Mouse (Mus musculus): ENCODE results near the gene Kif23. TPM values are rescaled to one million over a fixed set of nuclear protein-coding genes. Genes with fewer than 3 reads are reported as not detected.

Kif23 gene
- polyA plus RNA-seq, 1 experiment from 2014 or later = 12.3 TPM

DNA sequence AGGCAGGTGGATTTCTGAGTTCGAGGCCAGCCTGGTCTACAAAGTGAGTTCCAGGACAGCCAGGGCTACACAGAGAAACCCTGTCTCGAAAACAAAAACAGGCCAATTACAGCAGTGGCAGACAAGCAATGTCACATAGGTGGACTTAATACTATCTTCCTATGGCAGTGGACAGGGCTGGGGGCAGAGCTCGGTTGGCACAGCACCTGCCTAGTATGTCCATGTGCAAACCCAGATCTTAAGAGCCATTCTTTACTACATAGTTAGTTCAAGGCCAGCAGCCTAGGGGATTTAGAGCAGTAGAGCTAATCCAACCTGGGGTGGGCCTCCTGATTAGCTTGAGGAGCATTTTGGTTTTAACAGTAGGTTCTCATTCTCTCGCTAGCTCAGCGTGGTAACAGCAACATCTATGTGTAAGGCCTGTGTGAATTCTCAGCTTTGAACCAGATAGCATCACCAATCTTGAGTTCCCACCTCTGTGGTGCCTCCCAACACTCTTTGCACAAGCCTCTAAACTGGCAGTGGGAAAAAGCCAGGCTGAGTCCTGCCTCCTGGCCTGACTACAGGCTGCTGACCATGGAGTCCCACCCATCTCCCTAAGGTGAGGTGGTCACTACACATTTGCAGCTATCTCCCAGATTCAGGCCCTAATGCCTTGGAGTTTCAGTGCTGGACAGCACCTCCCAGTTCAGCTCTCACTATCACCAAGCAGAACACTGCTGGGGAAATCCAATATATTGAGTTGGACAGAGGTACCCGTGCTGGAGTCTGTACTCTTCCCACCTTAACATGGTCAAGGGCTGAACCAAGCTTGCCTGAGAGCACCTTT lies 35.1 kb downstream of the Kif23 start:
- Histone ChIP-seq H3K9me3 (replicated peaks) (no peaks in the 10 kb centered on the region), H3K27ac (replicated peaks) (no peak overlapping the region), H3K27me3 (replicated peaks) (no peaks in the 10 kb centered on the region), H3K4me3 (replicated peaks) (no peak overlapping the region), H3K4me2 (no peak overlapping the region), H3K4me1 (peaks cover 21% of the 10 kb centered on the region), H3K9ac (replicated peaks) (no peak overlapping the region), H3K36me3 (peaks cover 23% of the 10 kb centered on the region)
- 57% methylated on average over 6 of the region's 6 CpGs for WGBS
- no peak for ATAC-seq (ENCODE audit: low FRiP score)

DNA sequence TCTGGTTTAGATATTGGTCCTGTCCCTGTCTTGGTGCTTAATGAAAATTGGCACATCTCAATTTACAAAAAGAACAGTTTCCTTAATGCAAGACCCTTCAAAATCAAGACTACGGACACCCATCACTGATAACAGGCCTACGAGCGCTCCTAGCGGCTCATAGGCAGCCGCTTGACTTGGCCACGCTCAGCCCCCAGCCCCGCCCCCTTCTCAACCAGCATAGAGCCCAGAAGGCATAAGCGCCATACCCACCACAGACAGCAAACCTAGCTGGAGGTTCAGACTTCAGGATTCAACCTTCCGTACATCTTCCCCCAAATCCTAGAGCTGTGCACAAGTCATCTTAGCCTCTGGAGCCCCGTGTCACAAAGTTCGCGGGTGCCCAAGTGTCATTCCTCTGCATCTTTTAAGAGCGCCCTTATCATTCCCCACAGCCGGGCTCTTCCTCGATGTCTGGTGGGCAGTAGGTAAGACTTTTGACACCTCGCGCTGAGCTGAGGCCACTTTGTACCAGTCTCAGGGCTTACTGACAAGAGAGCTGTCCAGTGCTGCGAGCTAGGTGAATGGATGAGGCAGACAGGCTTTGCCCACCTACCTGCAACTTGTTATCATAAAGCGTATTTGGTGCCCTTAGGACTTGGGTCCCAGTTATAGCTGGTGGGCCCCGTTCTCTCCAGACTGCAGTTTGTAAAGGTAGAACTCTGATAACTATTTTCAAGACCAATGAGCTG lies 35.9 kb downstream of the Kif23 start:
- H3K4me2 ChIP-seq = no peak overlapping the region
- peaks cover 21% of the 10 kb centered on the region for H3K4me1 ChIP-seq
- peaks cover 23% of the 10 kb centered on the region for H3K36me3 ChIP-seq
- 44% methylated on average over 20 of the region's 20 CpGs for WGBS
- no peak overlapping the region for H3K9ac ChIP-seq (replicated peaks)
- no peak overlapping the region for H3K27ac ChIP-seq (replicated peaks)
- no peak for ATAC-seq (ENCODE audit: low FRiP score)
- H3K27me3 ChIP-seq (replicated peaks) = no peaks in the 10 kb centered on the region
- H3K4me3 ChIP-seq (replicated peaks) = no peak overlapping the region
- no peaks in the 10 kb centered on the region for H3K9me3 ChIP-seq (replicated peaks)

DNA sequence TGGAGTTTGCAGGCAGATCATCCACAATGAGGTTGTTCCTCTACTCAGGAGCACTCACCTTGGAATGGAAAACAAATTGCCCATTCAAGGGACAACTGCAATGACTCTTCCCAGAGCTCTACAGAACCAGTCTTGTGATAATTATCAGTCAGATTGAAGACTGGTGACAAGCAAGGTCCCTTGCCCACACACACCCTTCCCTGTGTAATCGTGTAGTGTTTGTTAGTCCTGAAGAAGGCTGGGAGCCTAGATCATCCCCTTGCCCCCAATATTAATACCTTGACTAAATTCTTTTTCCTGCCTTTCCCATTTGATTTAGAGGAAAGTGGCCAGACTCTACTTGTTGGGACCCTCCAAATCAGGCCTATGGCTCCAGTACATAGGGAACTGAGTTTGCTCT lies 36.9 kb downstream of the Kif23 start:
- no peak overlapping the region for H3K27ac ChIP-seq (replicated peaks)
- H3K4me2 ChIP-seq = no peak overlapping the region
- H3K27me3 ChIP-seq (replicated peaks) = no peaks in the 10 kb centered on the region
- no peaks in the 10 kb centered on the region for H3K9me3 ChIP-seq (replicated peaks)
- H3K9ac ChIP-seq (replicated peaks) = no peak overlapping the region
- H3K36me3 ChIP-seq = peaks cover 23% of the 10 kb centered on the region
- H3K4me1 ChIP-seq = peaks cover 16% of the 10 kb centered on the region
- 85% methylated on average over 1 of the region's 1 CpGs for WGBS
- ATAC-seq (ENCODE audit: low FRiP score) = no peak
- H3K4me3 ChIP-seq (replicated peaks) = no peak overlapping the region

DNA sequence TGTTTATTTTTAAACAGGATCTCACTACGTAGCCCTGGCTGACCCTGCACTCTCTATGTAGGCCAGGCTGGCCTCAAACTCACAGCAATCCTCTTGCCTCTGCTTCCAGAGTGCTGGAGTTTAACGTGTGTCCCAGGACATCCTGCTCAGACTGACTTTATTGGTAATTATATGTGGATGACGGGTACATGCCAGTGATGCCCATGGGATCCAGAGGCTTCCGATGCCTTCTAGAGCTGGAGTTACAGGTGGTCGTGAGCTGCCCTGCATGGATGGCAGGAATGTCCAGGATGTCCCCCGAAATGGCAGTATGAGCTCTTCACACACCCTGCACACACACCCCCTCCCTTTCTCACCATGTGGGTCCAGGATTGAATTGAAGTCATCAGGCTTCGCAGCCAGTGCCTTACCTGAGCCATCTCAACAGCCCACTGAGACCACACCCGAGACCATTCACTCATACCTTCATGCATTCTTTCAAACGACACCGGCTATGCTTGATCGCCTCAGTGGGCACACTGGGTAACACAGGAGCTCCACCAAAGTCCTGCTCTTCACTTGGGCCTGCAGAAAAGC lies 37.7 kb downstream of the Kif23 start:
- Histone ChIP-seq H3K9me3 (replicated peaks) (no peaks in the 10 kb centered on the region), H3K27ac (replicated peaks) (no peak overlapping the region), H3K9ac (replicated peaks) (no peak overlapping the region), H3K36me3 (peaks cover 23% of the 10 kb centered on the region), H3K4me1 (peaks cover 16% of the 10 kb centered on the region), H3K4me3 (replicated peaks) (no peak overlapping the region), H3K27me3 (replicated peaks) (no peaks in the 10 kb centered on the region), H3K4me2 (no peak overlapping the region)
- ATAC-seq (ENCODE audit: low FRiP score) = no peak
- WGBS = 88% methylated on average over 11 of the region's 11 CpGs

DNA sequence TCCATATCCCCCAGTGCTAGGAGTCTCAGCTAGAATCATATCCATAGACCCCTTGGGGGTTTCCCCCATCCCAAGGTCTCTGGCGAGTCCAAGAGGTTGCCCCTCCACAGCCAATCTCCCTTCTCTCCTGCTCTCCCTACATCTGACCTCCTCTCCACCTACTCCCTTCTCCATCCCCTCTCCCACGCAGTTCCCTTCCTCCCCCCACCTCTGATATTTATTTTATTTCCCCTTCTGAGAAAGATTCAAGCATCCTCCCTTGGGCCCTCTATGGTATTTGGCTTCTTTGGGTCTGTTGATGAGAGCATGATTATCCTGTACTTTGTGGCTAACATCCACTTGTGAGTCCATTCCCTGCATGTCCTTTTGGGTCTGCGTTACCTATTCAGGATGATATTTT lies 38.2 kb downstream of the Kif23 start:
- no peak overlapping the region for H3K9ac ChIP-seq (replicated peaks)
- no peaks in the 10 kb centered on the region for H3K27me3 ChIP-seq (replicated peaks)
- peaks cover 10% of the 10 kb centered on the region for H3K4me1 ChIP-seq
- H3K4me3 ChIP-seq (replicated peaks) = no peak overlapping the region
- ATAC-seq (ENCODE audit: low FRiP score) = no peak
- H3K9me3 ChIP-seq (replicated peaks) = no peaks in the 10 kb centered on the region
- no peak overlapping the region for H3K27ac ChIP-seq (replicated peaks)
- peaks cover 23% of the 10 kb centered on the region for H3K36me3 ChIP-seq
- WGBS = 95% methylated on average over 3 of the region's 3 CpGs
- H3K4me2 ChIP-seq = no peak overlapping the region

DNA sequence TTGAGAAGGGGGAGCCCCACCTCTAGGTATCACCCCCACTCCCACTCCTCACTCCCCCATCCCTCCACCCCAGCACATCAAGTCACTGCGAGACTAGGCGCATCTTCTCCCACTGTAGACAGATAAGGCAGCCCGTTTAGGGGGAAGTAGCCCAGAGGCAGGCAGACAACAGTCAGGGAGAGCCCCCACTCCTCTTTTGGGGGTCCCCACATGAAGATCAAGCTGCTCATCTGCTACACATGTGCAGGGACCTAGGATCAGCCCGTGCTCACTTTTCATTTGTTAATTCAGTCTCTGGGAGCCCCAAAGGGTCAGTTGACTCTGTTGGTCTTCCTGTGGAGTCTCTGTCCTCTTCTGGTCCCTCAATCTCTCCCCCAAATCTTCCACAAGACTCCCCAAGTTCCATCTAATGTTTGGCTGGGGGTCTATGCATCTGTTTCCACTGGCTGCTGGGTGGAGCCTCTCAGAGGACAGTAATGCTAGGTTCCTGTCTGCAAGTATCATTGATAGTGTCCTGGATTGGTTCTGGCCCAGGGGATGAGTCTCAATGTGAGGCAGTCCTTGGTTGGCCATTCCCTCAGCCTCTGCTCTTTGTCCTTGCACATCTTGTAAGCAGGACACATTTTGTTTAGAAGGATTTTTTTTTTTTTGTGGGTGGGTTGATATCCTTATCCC lies 38.8 kb downstream of the Kif23 start:
- ATAC-seq (ENCODE audit: low FRiP score) = no peak
- 91% methylated on average over 4 of the region's 4 CpGs for WGBS
- peaks cover 6% of the 10 kb centered on the region for H3K4me1 ChIP-seq
- H3K27ac ChIP-seq (replicated peaks) = no peak overlapping the region
- H3K27me3 ChIP-seq (replicated peaks) = no peaks in the 10 kb centered on the region
- H3K36me3 ChIP-seq = peaks cover 21% of the 10 kb centered on the region
- H3K9ac ChIP-seq (replicated peaks) = no peak overlapping the region
- H3K4me3 ChIP-seq (replicated peaks) = no peak overlapping the region
- H3K4me2 ChIP-seq = no peak overlapping the region
- no peaks in the 10 kb centered on the region for H3K9me3 ChIP-seq (replicated peaks)

DNA sequence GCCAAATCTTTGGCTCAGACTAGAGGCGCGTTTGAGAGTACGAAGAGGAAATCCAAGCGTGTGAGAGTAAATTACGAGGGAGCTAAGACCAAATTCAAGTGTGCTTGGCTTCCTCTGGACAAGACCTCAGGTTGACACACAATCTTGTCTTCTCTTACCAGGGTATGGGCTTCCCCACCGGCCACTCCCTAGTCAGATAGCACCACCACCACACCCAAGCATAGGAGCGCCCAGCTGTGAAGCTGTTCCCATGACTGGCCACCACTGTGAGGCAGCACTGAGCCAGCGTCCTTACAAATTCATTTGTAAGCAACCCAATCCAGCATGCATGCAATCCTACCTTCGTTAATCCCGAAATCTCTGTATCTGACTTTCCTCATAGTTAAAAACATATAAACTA lies 39.7 kb downstream of the Kif23 start:
- Histone ChIP-seq H3K9ac (replicated peaks) (no peak overlapping the region), H3K36me3 (peaks cover 13% of the 10 kb centered on the region), H3K4me3 (replicated peaks) (no peak overlapping the region), H3K9me3 (replicated peaks) (no peaks in the 10 kb centered on the region), H3K4me2 (no peak overlapping the region), H3K4me1 (peaks cover 10% of the 10 kb centered on the region), H3K27ac (replicated peaks) (no peak overlapping the region), H3K27me3 (replicated peaks) (no peaks in the 10 kb centered on the region)
- no peak for ATAC-seq (ENCODE audit: low FRiP score)
- 70% methylated on average over 10 of the region's 10 CpGs for WGBS

DNA sequence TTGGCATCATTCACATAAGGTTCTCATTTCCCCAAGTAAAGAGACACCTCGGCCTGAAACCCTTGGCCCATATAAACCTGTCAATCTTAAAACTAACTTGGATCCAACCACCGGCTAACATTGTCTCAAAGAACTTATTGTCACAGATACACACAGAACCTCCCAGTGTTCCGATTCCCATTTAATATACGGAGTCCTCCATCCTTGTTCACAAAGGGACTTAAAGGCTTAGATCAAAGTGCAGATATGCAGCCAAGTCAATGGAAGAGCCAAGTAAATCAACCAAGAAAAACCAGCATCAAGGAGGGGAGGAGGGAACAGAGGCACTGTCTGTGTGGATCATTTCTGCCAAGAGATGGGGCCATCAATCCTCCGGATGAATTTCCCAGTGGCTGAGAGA lies 41.0 kb downstream of the Kif23 start:
- Histone ChIP-seq H3K4me3 (replicated peaks) (no peak overlapping the region), H3K36me3 (0 out of 2 replicates have a peak, but pooled peaks cover 1% of the 10 kb centered on the region), H3K27me3 (replicated peaks) (peaks cover 4% of the 10 kb centered on the region; the same call in 1 of the 2 replicates), H3K9ac (replicated peaks) (no peak overlapping the region), H3K9me3 (replicated peaks) (no peaks in the 10 kb centered on the region), H3K4me2 (no peak overlapping the region), H3K4me1 (peaks cover 12% of the 10 kb centered on the region), H3K27ac (replicated peaks) (no peak overlapping the region)
- no peak for ATAC-seq (ENCODE audit: low FRiP score)
- 70% methylated on average over 5 of the region's 5 CpGs for WGBS

DNA sequence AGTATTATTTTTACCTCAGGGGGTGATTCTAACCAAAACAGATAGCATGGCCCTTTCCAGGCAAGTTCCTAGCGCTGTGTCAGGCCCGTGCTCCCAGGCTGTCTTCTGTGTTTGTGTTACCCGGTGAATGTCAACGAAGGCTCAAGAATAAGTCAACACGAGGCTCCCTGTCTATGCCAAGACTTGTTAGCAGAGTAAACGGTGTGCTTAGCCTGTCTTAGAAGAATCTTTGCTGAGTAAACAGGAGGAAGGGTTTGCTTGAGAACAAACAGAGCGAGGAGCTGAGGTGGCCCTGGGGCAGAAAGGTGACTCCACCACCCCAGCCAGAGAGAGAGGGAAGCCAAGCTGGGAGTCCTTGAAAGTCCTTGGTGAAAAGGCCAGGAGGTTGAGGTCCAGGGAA lies 42.4 kb downstream of the Kif23 start:
- no peak for ATAC-seq (ENCODE audit: low FRiP score)
- WGBS = 78% methylated on average over 7 of the region's 7 CpGs
- Histone ChIP-seq H3K27me3 (replicated peaks) (peaks cover 8% of the 10 kb centered on the region), H3K27ac (replicated peaks) (no peak overlapping the region), H3K9ac (replicated peaks) (no peak overlapping the region), H3K36me3 (no peaks in the 10 kb centered on the region), H3K4me1 (peaks cover 17% of the 10 kb centered on the region), H3K4me3 (replicated peaks) (no peak overlapping the region), H3K4me2 (no peak overlapping the region), H3K9me3 (replicated peaks) (no peaks in the 10 kb centered on the region)

DNA sequence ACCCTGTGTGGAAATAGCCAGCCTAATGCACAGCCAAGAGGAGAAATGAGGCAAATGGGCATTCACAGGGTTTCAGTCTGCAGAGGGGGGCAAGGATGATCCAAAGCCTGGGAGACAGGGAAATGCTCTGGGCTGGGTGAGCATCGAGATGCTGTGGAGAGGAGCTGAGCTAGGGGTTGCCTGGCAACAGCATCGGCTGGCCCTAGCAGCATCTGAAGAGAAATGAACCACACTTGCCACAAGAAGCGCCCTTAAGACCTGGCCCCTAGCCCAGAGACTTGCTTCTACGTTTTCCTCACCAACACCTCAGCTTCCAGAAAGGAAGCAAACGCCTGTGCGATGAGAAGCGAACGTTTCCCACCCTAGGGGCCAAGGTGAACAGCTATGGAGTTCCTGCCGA lies 44.1 kb downstream of the Kif23 start:
- H3K4me1 ChIP-seq = peaks cover 17% of the 10 kb centered on the region
- H3K4me2 ChIP-seq = peak overlapping the region; percentile 20; the same call in 1 of the 2 replicates
- no peak overlapping the region; the same call in 1 of the 2 replicates for H3K9ac ChIP-seq (replicated peaks)
- 36% methylated on average over 9 of the region's 9 CpGs for WGBS
- H3K27me3 ChIP-seq (replicated peaks) = peaks cover 16% of the 10 kb centered on the region
- no peak overlapping the region for H3K27ac ChIP-seq (replicated peaks)
- H3K4me3 ChIP-seq (replicated peaks) = no peak overlapping the region
- H3K9me3 ChIP-seq (replicated peaks) = no peaks in the 10 kb centered on the region
- no peaks in the 10 kb centered on the region for H3K36me3 ChIP-seq
- ATAC-seq (ENCODE audit: low FRiP score) = peak; percentile 67

DNA sequence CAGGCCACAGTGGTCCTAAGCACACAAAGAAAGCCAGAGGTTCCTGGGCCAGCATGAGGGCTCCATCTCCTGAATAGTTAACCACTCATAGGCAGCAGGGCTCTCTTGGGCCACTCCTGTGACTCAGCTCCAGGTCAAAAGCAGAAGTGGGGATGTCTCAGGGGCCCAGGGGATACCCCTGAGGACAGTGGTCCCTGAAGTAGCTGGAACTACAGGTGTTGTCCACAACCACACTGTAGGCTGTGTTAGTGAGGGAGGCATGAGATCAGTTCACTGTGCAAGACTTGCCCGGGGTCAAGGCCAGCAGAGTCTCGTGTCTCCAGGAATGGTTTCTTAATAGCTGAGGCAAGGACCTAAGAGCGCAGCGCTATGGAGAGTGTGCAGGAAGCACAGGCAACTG lies 45.0 kb downstream of the Kif23 start:
- Histone ChIP-seq H3K27me3 (replicated peaks) (peaks cover 17% of the 10 kb centered on the region), H3K9ac (replicated peaks) (no peak overlapping the region), H3K9me3 (replicated peaks) (no peaks in the 10 kb centered on the region), H3K27ac (replicated peaks) (no peak overlapping the region), H3K4me3 (replicated peaks) (no peak overlapping the region), H3K36me3 (no peaks in the 10 kb centered on the region), H3K4me1 (peaks cover 17% of the 10 kb centered on the region), H3K4me2 (no peak overlapping the region)
- WGBS = 83% methylated on average over 4 of the region's 4 CpGs
- ATAC-seq (ENCODE audit: low FRiP score) = no peak

Data from neural tube, embryonic 15.5 days (tissue).